Mouse (Mus musculus): ENCODE data around the gene Unc93b1. TPM values are rescaled to one million over a fixed set of nuclear protein-coding genes. Genes with fewer than 3 reads are reported as not detected.
A peak's percentile ranks its signal among the peaks of the same experiment; 100 is the strongest.

The Unc93b1 gene
- polyA plus RNA-seq, 1 experiment = 55.7 TPM

DNA sequence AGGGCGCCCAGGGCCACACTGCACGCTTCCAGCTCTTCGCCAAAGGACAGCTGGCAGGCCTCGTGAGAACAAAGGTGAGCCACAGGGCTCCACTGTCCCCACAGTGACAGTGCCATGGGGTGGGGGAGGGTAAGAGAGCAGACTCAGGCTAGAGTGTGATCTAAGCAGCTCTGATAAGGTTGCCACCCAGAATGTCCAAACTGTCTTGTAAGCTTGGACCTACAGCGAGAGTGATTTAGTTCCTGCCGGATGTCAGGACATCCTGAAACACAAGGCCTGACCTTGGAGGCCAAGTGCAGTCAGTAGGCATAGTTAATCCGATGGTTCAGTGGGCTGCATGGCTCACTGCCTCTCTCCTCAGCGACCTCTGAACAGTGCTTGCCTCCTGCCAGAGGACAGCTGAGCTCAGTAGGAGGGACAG, 50.3 kb downstream of the Unc93b1 start:
- no peak overlapping the region for H3K4me3 ChIP-seq (ENCODE audit: insufficient read depth, low read depth, low read length)
- peak overlapping the region; percentile 92 for H3K27ac ChIP-seq (ENCODE audit: insufficient read depth, low read depth, low read length)
- H3K4me1 ChIP-seq (ENCODE audit: control insufficient read depth, insufficient read depth, low read length) = peaks cover 18% of the 10 kb centered on the region
- WGBS = 13% methylated on average over 8 of the region's 8 CpGs
- TF ChIP-seq POLR2A (IDR thresholded peaks at IDR 0.05; ENCODE audit: low read depth, low read length) (peak; percentile 4), CTCF (conservative IDR thresholded peaks at IDR 0.05; ENCODE audit: insufficient read depth, insufficient read length, low read depth, low read length) (no peak)
- no peaks in the 10 kb centered on the region; the same call in 1 of the 2 replicates for H3K36me3 ChIP-seq (ENCODE audit: control insufficient read depth, insufficient read depth, low read length)
- no peaks in the 10 kb centered on the region for H3K27me3 ChIP-seq (replicated peaks; ENCODE audit: control insufficient read depth, insufficient read depth, low read length)
- peak; percentile 95 for DNase-seq

GRCm38 (mm10) chr19:3986334-3986733, 51.3 kb downstream of the Unc93b1 start, which contains the start of gene Acy3:
Gene Acy3, plus strand, starts transcription at chr19:3986570.
- Histone ChIP-seq H3K27ac (ENCODE audit: insufficient read depth, low read depth, low read length) (peak within 1 kb of the TSS; percentile 94), H3K36me3 (ENCODE audit: control insufficient read depth, insufficient read depth, low read length) (no peaks in the 10 kb centered on the region; the same call in 1 of the 2 replicates), H3K27me3 (replicated peaks; ENCODE audit: control insufficient read depth, insufficient read depth, low read length) (no peaks in the 10 kb centered on the region), H3K4me1 (ENCODE audit: control insufficient read depth, insufficient read depth, low read length) (peaks cover 18% of the 10 kb centered on the region), H3K4me3 (ENCODE audit: insufficient read depth, low read depth, low read length) (peak within 1 kb of the TSS; percentile 51)
- peak; percentile 98 for DNase-seq
- 3% methylated on average over 8 of the region's 8 CpGs for WGBS
- TF ChIP-seq CTCF (conservative IDR thresholded peaks at IDR 0.05; ENCODE audit: insufficient read depth, insufficient read length, low read depth, low read length) (no peak), POLR2A (IDR thresholded peaks at IDR 0.05; ENCODE audit: low read depth, low read length) (peak; percentile 99)

DNA sequence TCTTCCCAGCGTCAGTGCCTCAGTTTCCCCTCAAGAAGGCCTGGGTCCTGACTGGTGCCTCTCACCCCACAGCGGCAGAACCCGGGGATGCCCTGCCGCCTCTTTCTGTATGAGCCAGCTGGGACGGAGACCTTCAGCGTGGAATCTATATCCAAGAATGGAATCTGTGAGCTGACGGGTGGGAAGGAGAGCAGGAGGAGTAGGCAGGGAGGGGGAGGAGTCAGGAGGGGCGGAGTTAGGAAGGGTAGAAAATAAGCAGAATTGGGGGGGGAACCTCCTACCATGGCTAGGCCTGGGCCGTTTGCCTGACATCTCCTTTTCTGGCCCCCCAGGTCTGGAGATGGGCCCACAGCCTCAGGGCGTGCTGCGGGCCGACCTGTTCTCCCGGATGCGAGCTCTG, 53.1 kb downstream of the Unc93b1 start:
- no peaks in the 10 kb centered on the region for H3K27me3 ChIP-seq (replicated peaks; ENCODE audit: control insufficient read depth, insufficient read depth, low read length)
- H3K4me1 ChIP-seq (ENCODE audit: control insufficient read depth, insufficient read depth, low read length) = peaks cover 18% of the 10 kb centered on the region
- TF ChIP-seq CTCF (conservative IDR thresholded peaks at IDR 0.05; ENCODE audit: insufficient read depth, insufficient read length, low read depth, low read length) (no peak), POLR2A (IDR thresholded peaks at IDR 0.05; ENCODE audit: low read depth, low read length) (no peak)
- 73% methylated on average over 14 of the region's 14 CpGs for WGBS
- DNase-seq = peak; percentile 58
- H3K36me3 ChIP-seq (ENCODE audit: control insufficient read depth, insufficient read depth, low read length) = no peaks in the 10 kb centered on the region; the same call in 1 of the 2 replicates
- peak overlapping the region; percentile 51 for H3K4me3 ChIP-seq (ENCODE audit: insufficient read depth, low read depth, low read length)
- peak overlapping the region; percentile 94; the same call in 1 of the 2 replicates for H3K27ac ChIP-seq (ENCODE audit: insufficient read depth, low read depth, low read length)

GRCm38 (mm10) chr19:3988750-3989149, 53.8 kb downstream of the Unc93b1 start:
- Histone ChIP-seq H3K4me3 (ENCODE audit: insufficient read depth, low read depth, low read length) (peak overlapping the region; percentile 51), H3K27me3 (replicated peaks; ENCODE audit: control insufficient read depth, insufficient read depth, low read length) (no peaks in the 10 kb centered on the region), H3K27ac (ENCODE audit: insufficient read depth, low read depth, low read length) (no peak overlapping the region), H3K4me1 (ENCODE audit: control insufficient read depth, insufficient read depth, low read length) (peaks cover 18% of the 10 kb centered on the region), H3K36me3 (ENCODE audit: control insufficient read depth, insufficient read depth, low read length) (no peaks in the 10 kb centered on the region; the same call in 1 of the 2 replicates)
- 84% methylated on average over 4 of the region's 4 CpGs for WGBS
- TF ChIP-seq POLR2A (IDR thresholded peaks at IDR 0.05; ENCODE audit: low read depth, low read length) = no peak
- peak; percentile 36; the same call in 1 of the 2 replicates for TF ChIP-seq CTCF (conservative IDR thresholded peaks at IDR 0.05; ENCODE audit: insufficient read depth, insufficient read length, low read depth, low read length)
- peak; percentile 57 for DNase-seq

GRCm38 (mm10) chr19:3990804-3991203, 55.8 kb downstream of the Unc93b1 start:
- H3K27me3 ChIP-seq (replicated peaks; ENCODE audit: control insufficient read depth, insufficient read depth, low read length) = no peaks in the 10 kb centered on the region
- peak; percentile 49 for DNase-seq
- H3K4me3 ChIP-seq (ENCODE audit: insufficient read depth, low read depth, low read length) = no peak overlapping the region
- 55% methylated on average over 6 of the region's 6 CpGs for WGBS
- peak; percentile 53 for TF ChIP-seq POLR2A (IDR thresholded peaks at IDR 0.05; ENCODE audit: low read depth, low read length)
- no peak for TF ChIP-seq CTCF (conservative IDR thresholded peaks at IDR 0.05; ENCODE audit: insufficient read depth, insufficient read length, low read depth, low read length)
- H3K27ac ChIP-seq (ENCODE audit: insufficient read depth, low read depth, low read length) = no peak overlapping the region
- peaks cover 3% of the 10 kb centered on the region; the same call in 1 of the 2 replicates for H3K4me1 ChIP-seq (ENCODE audit: control insufficient read depth, insufficient read depth, low read length)
- H3K36me3 ChIP-seq (ENCODE audit: control insufficient read depth, insufficient read depth, low read length) = no peaks in the 10 kb centered on the region; the same call in 1 of the 2 replicates

GRCm38 (mm10) chr19:3991562-3991961, 56.6 kb downstream of the Unc93b1 start:
- H3K36me3 ChIP-seq (ENCODE audit: control insufficient read depth, insufficient read depth, low read length) = no peaks in the 10 kb centered on the region; the same call in 1 of the 2 replicates
- 79% methylated on average over 3 of the region's 3 CpGs for WGBS
- TF ChIP-seq POLR2A (IDR thresholded peaks at IDR 0.05; ENCODE audit: low read depth, low read length) (no peak), CTCF (conservative IDR thresholded peaks at IDR 0.05; ENCODE audit: insufficient read depth, insufficient read length, low read depth, low read length) (no peak)
- peak; percentile 57 for DNase-seq
- no peak overlapping the region for H3K27ac ChIP-seq (ENCODE audit: insufficient read depth, low read depth, low read length)
- peaks cover 4% of the 10 kb centered on the region for H3K4me1 ChIP-seq (ENCODE audit: control insufficient read depth, insufficient read depth, low read length)
- H3K4me3 ChIP-seq (ENCODE audit: insufficient read depth, low read depth, low read length) = no peak overlapping the region
- no peaks in the 10 kb centered on the region for H3K27me3 ChIP-seq (replicated peaks; ENCODE audit: control insufficient read depth, insufficient read depth, low read length)

DNA sequence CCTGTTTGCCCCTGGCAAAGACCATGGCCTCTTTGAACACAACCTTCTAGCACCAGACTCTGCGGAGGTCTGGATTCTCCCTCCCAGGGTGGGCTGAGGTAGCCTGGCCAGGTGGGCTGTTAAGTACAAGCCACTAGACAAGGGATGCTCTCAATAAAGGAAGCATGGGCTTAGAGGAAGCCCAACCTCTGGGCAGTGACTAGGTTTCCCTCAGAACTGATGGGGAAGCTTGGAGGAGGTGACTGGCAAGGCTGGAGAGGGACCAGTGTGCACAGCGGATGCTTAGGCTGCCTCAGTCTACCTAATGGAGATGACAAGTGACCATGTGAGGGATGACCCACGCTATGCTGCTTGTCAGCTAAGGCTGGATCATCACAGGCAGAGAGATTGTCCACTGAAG, 57.0 kb downstream of the Unc93b1 start:
- peak; percentile 59 for DNase-seq
- peaks cover 8% of the 10 kb centered on the region for H3K4me1 ChIP-seq (ENCODE audit: control insufficient read depth, insufficient read depth, low read length)

More for the DNA sequence above, 57.0 kb downstream of the Unc93b1 start:
- Histone ChIP-seq H3K4me3 (ENCODE audit: insufficient read depth, low read depth, low read length) (no peak overlapping the region), H3K27ac (ENCODE audit: insufficient read depth, low read depth, low read length) (no peak overlapping the region), H3K36me3 (ENCODE audit: control insufficient read depth, insufficient read depth, low read length) (no peaks in the 10 kb centered on the region; the same call in 1 of the 2 replicates), H3K27me3 (replicated peaks; ENCODE audit: control insufficient read depth, insufficient read depth, low read length) (no peaks in the 10 kb centered on the region)
- TF ChIP-seq POLR2A (IDR thresholded peaks at IDR 0.05; ENCODE audit: low read depth, low read length) (peak; percentile 44), CTCF (conservative IDR thresholded peaks at IDR 0.05; ENCODE audit: insufficient read depth, insufficient read length, low read depth, low read length) (no peak)
- 75% methylated on average over 3 of the region's 3 CpGs for WGBS

All from kidney, adult 2 months (tissue).